Mouse (Mus musculus) thymus, adult 2 months (tissue): ENCODE data around the gene Odf3b. TPM values are rescaled to one million over a fixed set of nuclear protein-coding genes. Genes with fewer than 3 reads are reported as not detected.

ENCODE experiments used
- DNase-seq: peaks from one replicate; pipeline ENCODE4 v3.0.0; 2021
- H3K27ac ChIP-seq: fragments of 200-500 bp; 2 replicates; pipeline ENCODE4 v1.5.1; 2012; ENCODE audit warnings: low read length, control low read depth; ENCODE audit not compliant: control insufficient read depth, insufficient read depth
- H3K27me3 ChIP-seq: fragments of 200-500 bp; 2 replicates; pipeline ENCODE4 v1.6.1; 2012; ENCODE audit warnings: mild to moderate bottlenecking, low read length, moderate library complexity, mixed read lengths; ENCODE audit not compliant: control insufficient read depth, insufficient read depth
- H3K36me3 ChIP-seq: fragments of 200-500 bp; 2 replicates; pipeline ENCODE4 v1.6.1; 2012; ENCODE audit warnings: mild to moderate bottlenecking, low read length, moderate library complexity; ENCODE audit not compliant: control insufficient read depth, insufficient read depth
- H3K4me1 ChIP-seq: fragments of 200-500 bp; replicated peaks from 2 replicates; pipeline ENCODE4 v1.6.1; 2012; ENCODE audit warnings: low read length; ENCODE audit not compliant: control insufficient read depth, insufficient read depth
- H3K4me3 ChIP-seq: fragments of 200-500 bp; 2 replicates; pipeline ENCODE4 v1.5.1; 2012; ENCODE audit warnings: mild to moderate bottlenecking, low read length, control low read depth, moderate library complexity; ENCODE audit not compliant: control insufficient read depth, insufficient read depth
- CTCF ChIP-seq: fragments of 200-500 bp; IDR thresholded peaks from 2 replicates; pipeline ENCODE4 v1.5.1; 2012; ENCODE audit warnings: mild to moderate bottlenecking, control low read depth, low read length, moderate library complexity, borderline replicate concordance; ENCODE audit not compliant: control insufficient read depth, poor library complexity, insufficient read depth; ENCODE audit errors: extremely low read depth
- POLR2A ChIP-seq: fragments of 200-500 bp; IDR thresholded peaks from 2 replicates; pipeline ENCODE4 v1.6.1; 2012; ENCODE audit warnings: mild to moderate bottlenecking, low read length, control low read depth, moderate library complexity; ENCODE audit not compliant: control insufficient read depth, poor library complexity, insufficient read depth; ENCODE audit errors: extremely low read depth
- WGBS: fragments of 180-500 bp; shearing (Covaris S2); methylation state at CpG from one replicate; pipeline ENCODE4 v1.1.7; 2018; 5-methylcytosine and 5-hydroxymethylcytosine counted together
- polyA plus RNA-seq: library from polyadenylated mRNA; depleted of rRNA; stranded (reverse); fragments of >200 nt; gene quantifications from 2 replicates; pipeline ENCODE4 v1.2.3, GENCODE M21; 2012; rRNA removed

Odf3b gene
- polyA plus RNA-seq, 1 experiment: 21.9 TPM

GRCm38 (mm10) chr15:89340136-89340535 is 38.9 kb downstream of the Odf3b start:
- DNase-seq: no peak
- no peak overlapping the region for H3K27ac ChIP-seq
- no peaks in the 10 kb centered on the region for H3K27me3 ChIP-seq
- no peak overlapping the region for H3K4me3 ChIP-seq
- H3K36me3 ChIP-seq: no peaks in the 10 kb centered on the region
- TF ChIP-seq POLR2A: no peak
- no peak for TF ChIP-seq CTCF
- H3K4me1 ChIP-seq: peaks cover 4% of the 10 kb centered on the region; the same call in 1 of the 2 replicates
- WGBS: 43% methylated on average over 3 of the region's 3 CpGs

DNA sequence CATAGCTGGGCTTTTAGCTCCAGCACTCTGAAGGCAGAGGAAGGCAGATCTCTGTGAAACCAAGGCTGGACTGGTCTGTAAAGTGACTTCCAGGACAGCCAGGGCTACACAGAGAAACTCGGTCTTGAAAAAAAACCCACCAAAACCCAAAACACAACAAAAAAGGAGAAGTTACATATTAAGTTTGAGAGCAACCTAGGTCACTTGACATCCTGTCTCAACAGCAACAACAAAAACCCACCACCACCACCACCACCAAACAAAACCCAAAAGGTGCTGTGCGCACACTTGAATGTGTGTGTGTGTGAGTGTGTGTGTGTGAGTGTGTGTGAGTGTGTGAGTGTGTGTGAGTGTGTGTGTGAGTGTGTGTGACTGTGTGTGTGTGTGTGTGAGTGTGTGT is 39.4 kb downstream of the Odf3b start:
- H3K4me3 ChIP-seq: no peak overlapping the region
- peaks cover 4% of the 10 kb centered on the region; the same call in 1 of the 2 replicates for H3K4me1 ChIP-seq
- no peak for DNase-seq
- H3K27ac ChIP-seq: no peak overlapping the region
- 31% methylated on average over 2 of the region's 2 CpGs for WGBS
- TF ChIP-seq CTCF (no peak), POLR2A (no peak)
- H3K36me3 ChIP-seq: no peaks in the 10 kb centered on the region
- no peaks in the 10 kb centered on the region for H3K27me3 ChIP-seq

DNA sequence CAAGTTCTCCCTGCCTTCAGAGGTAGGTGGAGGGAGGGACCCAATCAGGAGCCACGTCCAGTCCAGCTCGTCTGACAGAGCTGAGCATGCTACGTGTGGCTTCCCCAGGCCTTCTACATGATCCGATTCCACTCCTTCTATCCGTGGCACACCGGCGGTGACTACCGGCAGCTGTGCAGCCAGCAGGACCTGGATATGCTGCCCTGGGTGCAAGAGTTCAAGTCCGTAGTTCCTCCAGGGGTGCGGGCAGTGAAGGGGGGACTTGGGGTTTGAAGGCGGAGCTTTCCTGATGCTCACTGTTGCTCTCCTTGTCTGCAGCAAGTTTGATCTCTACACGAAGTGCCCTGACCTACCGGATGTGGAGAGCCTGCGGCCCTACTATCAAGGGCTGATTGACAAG is 42.7 kb downstream of the Odf3b start:
- no peaks in the 10 kb centered on the region for H3K36me3 ChIP-seq
- no peaks in the 10 kb centered on the region for H3K27me3 ChIP-seq
- H3K4me1 ChIP-seq: peaks cover 4% of the 10 kb centered on the region; the same call in 1 of the 2 replicates
- no peak for DNase-seq
- no peak overlapping the region for H3K4me3 ChIP-seq
- TF ChIP-seq CTCF (no peak), POLR2A (no peak)
- WGBS: 94% methylated on average over 14 of the region's 14 CpGs
- no peak overlapping the region for H3K27ac ChIP-seq

GRCm38 (mm10) chr15:89334774-89335537 is 44.1 kb downstream of the Odf3b start:
- WGBS: 94% methylated on average over 17 of the region's 17 CpGs
- H3K4me1 ChIP-seq: peaks cover 2% of the 10 kb centered on the region; the same call in 1 of the 2 replicates
- no peaks in the 10 kb centered on the region for H3K36me3 ChIP-seq
- TF ChIP-seq CTCF (no peak), POLR2A (no peak)
- no peak overlapping the region for H3K4me3 ChIP-seq
- H3K27ac ChIP-seq: no peak overlapping the region
- DNase-seq: no peak
- no peaks in the 10 kb centered on the region for H3K27me3 ChIP-seq

DNA sequence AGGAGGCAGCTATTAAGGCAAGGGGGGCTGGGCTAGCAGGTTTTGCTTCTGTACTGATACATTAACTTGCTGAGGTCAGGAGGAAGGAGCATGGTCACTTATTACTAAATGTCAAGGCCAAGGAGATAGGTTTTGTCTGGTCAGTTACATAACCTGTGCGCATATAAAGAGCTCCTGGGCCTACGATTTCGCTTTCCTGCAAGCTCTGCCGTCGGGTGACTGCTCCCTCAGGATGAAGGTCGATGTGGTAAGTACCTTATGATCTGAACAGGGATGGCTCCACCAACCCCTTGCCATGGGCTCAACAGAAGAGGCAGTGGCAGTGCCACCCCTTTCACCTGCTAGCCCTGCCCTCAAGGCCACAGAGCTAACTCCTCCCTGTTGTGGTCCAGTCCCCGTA is 44.8 kb downstream of the Odf3b start, which contains the start of gene Miox:
Gene Miox (plus strand): TSS at position 128 of the 400 bp plus-strand sequence.
- no peak for DNase-seq

More for the DNA sequence above, 44.8 kb downstream of the Odf3b start, which contains the start of gene Miox:
- 93% methylated on average over 7 of the region's 7 CpGs for WGBS
- Histone ChIP-seq H3K27ac (no peak within 1 kb of the TSS), H3K36me3 (no peaks in the 10 kb centered on the region), H3K27me3 (no peaks in the 10 kb centered on the region), H3K4me3 (no peak within 1 kb of the TSS), H3K4me1 (no peaks in the 10 kb centered on the region)
- TF ChIP-seq POLR2A (no peak), CTCF (no peak)

Other genes with a start within 250 kb of the Odf3b start
- 2.9 and 3.1 TPM in 2 replicates for gene Mapk12, start 238.6 kb downstream of the Odf3b start, polyA plus RNA-seq
- 27.3 and 28.6 TPM in 2 replicates for gene Mapk11, start 229.7 kb downstream of the Odf3b start, polyA plus RNA-seq
- 42.8 and 54.6 TPM in 2 replicates for gene Plxnb2, start 198.5 kb downstream of the Odf3b start, polyA plus RNA-seq
- gene Dennd6b, start 182.8 kb downstream of the Odf3b start, polyA plus RNA-seq: 42.3 and 50.1 TPM in 2 replicates
- 299 and 592 TPM in 2 replicates for gene Ppp6r2, start 167.7 kb downstream of the Odf3b start, polyA plus RNA-seq
- gene Sbf1, start 64.0 kb downstream of the Odf3b start, polyA plus RNA-seq: 899 TPM in 2 replicates
- gene Adm2, start 56.6 kb downstream of the Odf3b start, polyA plus RNA-seq: 4.4 and 5.3 TPM in 2 replicates
- 0.82 and 2.7 TPM in 2 replicates for gene Miox, start 44.9 kb downstream of the Odf3b start, polyA plus RNA-seq
- 129 and 146 TPM in 2 replicates for gene Lmf2, start 23.6 kb downstream of the Odf3b start, polyA plus RNA-seq
- gene Ncaph2, start 23.6 kb downstream of the Odf3b start, polyA plus RNA-seq: 351 and 370 TPM in 2 replicates
- 37.4 and 43.3 TPM in 2 replicates for gene Sco2, start 5.4 kb downstream of the Odf3b start, polyA plus RNA-seq
- gene Tymp, start 2.2 kb downstream of the Odf3b start, polyA plus RNA-seq: 5.9 and 7.8 TPM in 2 replicates
- gene Klhdc7b, start 5.6 kb upstream of the Odf3b start, polyA plus RNA-seq: 0.08 and 0.13 TPM in 2 replicates
- not detected in 2 replicates for gene Syce3, start 31.2 kb upstream of the Odf3b start, polyA plus RNA-seq
- gene Cpt1b, start 46.6 kb upstream of the Odf3b start, polyA plus RNA-seq: 47.0 and 76.6 TPM in 2 replicates
- gene C730034F03Rik, start 50.3 kb upstream of the Odf3b start, polyA plus RNA-seq: 1.8 and 2.2 TPM in 2 replicates
- gene Gm44502, start 50.4 kb upstream of the Odf3b start, polyA plus RNA-seq: 3.2 TPM in 2 replicates
- 92.0 and 99.8 TPM in 2 replicates for gene Chkb, start 50.6 kb upstream of the Odf3b start, polyA plus RNA-seq
- gene Mapk8ip2, start 74.6 kb upstream of the Odf3b start, polyA plus RNA-seq: 0.11 and 0.13 TPM in 2 replicates
- 37.9 and 43.0 TPM in 2 replicates for gene Arsa, start 98.1 kb upstream of the Odf3b start, polyA plus RNA-seq
- 6.8 and 8.2 TPM in 2 replicates for gene Shank3, start 120.3 kb upstream of the Odf3b start, polyA plus RNA-seq
- gene Acr, start 189.0 kb upstream of the Odf3b start, polyA plus RNA-seq: 0.15 and 0.16 TPM in 2 replicates
- gene Rabl2, start 212.6 kb upstream of the Odf3b start, polyA plus RNA-seq: 9.6 and 10.2 TPM in 2 replicates